Mouse (Mus musculus): ENCODE measurements around the gene Sox3. TPM values are rescaled to one million over a fixed set of nuclear protein-coding genes. Genes with fewer than 3 reads are reported as not detected.

The Sox3 gene
- not detected for total RNA-seq (2021)

DNA sequence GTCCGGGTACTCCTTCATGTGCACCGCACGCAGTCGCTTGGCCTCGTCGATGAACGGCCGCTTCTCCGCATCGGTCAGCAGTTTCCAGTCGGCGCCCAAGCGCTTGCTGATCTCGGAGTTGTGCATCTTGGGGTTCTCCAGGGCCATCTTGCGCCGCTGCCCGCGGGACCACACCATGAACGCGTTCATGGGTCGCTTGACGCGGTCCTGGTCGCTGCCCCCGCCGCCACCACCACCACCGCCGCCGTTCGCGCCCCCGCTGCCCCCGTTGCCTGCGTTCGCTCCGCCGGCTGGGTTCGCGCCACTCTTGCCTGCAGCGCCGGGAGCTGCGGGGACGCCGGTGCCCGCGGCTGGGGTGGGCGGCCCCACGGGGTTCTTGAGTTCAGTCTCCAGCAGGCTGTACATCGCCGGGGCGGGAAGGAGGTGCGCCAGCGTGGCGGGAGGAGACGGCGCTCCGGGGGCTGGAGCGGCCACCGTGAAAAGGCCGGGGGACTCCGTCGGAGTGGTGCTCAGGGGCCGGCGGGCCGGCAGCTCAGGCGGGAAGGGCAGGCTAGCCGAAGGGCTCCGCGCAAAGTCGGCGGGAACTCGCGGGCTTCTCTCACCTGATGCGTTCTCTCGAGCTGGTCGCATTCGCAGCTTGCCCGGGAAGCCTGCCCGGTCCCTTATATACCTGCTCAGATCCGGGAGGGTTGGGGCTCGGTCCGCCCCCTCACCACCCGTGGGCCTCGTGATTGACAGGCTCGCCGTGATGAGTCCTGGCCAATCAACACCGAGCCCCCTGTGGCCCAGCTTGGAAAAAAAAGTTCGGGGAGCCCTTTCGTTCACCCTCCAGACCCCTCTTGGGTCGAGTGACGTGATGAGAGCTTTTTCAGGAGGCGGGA, at the start of gene Sox3:
Gene Sox3, minus strand, starts transcription at position 630 of the 881 bp plus-strand sequence.
- no peak for DNase-seq
- intact Hi-C loops (cut with DNase I): no loop called here

DNA sequence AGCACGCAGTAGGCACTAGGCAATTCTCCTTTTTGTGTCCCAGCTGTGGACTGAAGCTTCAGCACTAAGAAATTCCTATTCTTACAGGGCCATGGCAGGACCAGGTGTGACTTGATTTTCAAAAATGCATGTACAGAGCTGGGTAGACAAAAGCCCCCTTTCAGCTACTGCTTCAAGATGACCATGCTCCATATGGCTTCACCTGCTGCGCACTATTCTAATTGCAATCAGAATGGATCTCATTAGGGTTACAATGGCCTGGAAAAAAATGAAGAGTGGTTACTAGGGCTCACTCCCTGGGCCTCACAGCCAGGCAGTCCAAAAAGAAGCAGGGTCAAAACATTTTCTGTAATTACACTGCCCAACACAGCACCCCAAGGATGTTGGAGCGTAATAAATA, 47.0 kb upstream of the Sox3 start:
- no peak for DNase-seq

DNA sequence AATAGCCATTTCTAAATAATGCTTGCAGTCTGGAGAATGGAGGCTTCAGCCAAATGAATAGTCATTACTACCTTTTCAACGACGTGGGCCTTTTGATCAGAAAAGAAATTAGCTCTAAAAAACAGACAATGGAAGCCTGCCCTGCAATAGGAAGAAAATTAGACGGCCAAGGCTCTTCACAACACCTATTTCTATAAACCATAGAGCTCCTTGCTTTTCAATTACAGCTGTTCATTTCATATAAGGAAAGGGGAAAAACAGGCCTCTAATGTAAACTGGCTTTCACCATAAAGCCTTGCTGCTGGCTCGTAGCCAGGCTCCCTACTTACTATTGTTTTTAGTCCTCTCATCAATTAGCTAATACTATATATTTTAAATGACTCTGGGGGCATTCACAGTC, 6.3 kb upstream of the Sox3 start:
- intact Hi-C loops (cut with DNase I): no loop called here
- no peak for DNase-seq

More for the DNA sequence above, 47.0 kb upstream of the Sox3 start:
- intact Hi-C loops (cut with DNase I): no loop called here

GRCm38 (mm10) chrX:60898641-60899040, 5.4 kb upstream of the Sox3 start:
- intact Hi-C loops (cut with DNase I): no loop called here
- no peak for DNase-seq

DNA sequence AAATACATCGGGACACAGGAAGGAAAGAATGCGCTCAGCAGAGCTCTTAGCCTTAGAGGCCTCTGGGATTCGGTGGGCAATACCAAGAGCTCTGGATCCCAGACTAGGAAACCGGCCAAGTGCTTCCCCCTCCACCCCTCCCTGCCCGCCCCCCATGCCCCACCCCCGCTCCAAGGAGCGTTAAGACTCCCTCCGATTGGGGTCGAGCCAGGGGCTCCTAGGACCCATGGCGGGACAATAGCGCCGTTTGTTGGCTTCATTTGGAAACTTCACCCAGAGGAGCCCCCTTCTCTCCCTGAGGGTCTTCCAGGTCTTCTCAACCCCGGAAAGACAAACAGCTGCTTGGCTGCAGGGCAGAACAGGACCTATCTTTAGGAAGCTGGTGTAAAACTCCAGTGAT, 3.1 kb upstream of the Sox3 start:
- intact Hi-C loops (cut with DNase I): no loop called here
- no peak for DNase-seq

- DNase-seq: no peak
- intact Hi-C loops (cut with DNase I): no loop called here
These were observed 2.2 kb upstream of the Sox3 start for GRCm38 (mm10) chrX:60895416-60895815.

GRCm38 (mm10) chrX:60893720-60894543, 702 bp upstream of the Sox3 start:
- DNase-seq: no peak
- intact Hi-C loops (cut with DNase I): no loop called here

DNA sequence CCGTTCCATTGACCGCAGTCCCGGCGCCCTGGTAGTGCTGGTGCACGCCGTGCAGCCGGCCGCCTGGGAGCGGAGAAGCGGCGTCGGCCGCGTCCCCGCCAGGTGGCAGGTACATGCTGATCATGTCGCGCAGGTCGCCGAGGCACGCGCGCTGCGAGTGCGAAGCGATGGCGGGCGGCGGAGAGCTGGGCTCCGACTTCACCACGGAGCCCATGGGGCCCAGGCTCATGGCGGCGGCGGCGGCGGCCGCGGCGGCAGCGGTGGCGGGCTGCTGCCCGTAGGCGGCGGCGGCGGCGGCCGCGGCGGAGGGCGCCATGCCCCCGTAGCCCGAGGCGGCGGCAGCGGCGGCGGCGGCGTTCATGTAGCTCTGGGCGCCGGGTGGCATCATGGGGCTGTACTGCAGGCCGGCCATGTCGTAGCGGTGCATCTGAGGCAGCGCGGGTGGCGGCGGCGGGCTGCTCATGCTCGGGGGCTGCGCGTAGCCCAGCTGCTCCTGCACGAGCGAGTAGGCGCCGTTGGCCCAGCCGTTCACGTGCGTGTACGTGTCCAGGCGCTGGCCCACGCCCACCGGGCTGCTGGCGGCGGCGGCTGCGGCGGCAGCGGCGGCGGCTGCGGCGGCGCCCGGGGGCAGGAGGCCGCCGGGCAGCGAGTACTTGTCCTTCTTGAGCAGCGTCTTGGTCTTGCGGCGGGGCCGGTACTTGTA, 981 bp downstream of the Sox3 start:
- intact Hi-C loops (cut with DNase I): no loop called here
- no peak for DNase-seq

- intact Hi-C loops (cut with DNase I): no loop called here
These were observed 1.7 kb downstream of the Sox3 start for GRCm38 (mm10) chrX:60891329-60892095.

DNA sequence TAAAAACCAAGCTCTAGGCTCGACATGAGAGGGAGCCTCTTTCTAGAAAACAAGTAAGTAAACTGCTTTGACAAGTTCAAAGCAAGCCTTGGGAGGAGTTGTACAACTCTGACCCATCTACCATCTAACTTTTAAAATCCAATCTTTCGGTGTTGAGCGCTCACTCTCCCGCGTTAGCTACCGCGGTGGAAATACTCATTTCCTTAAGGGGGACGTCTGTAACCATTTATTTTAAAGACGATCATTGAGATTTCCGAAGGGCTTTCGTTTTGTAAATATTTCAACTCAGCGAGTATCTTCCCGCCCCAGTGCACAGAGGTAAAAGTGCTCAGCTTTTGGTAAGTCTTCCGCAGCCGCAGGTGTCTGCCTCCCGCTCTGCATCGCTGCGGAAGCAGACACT, 2.6 kb downstream of the Sox3 start:
- no peak for DNase-seq
- intact Hi-C loops (cut with DNase I): no loop called here

More at GRCm38 (mm10) chrX:60891329-60892095, 1.7 kb downstream of the Sox3 start:
- DNase-seq: no peak

GRCm38 (mm10) chrX:60889956-60890485, 3.2 kb downstream of the Sox3 start:
- intact Hi-C loops (cut with DNase I): no loop called here
- no peak for DNase-seq

Measured in heart, postnatal 10 days (tissue).